Mouse (Mus musculus) forebrain, embryonic 13.5 days (tissue): ENCODE results near the gene Ddx46. TPM values are rescaled to one million over a fixed set of nuclear protein-coding genes. Genes with fewer than 3 reads are reported as not detected.

Experiments
- ATAC-seq: fragments of 200-750 bp; cut with Nextera tagmentation; 2 replicates; pipeline ENCODE4 v1.8.0; 2017
- H3K27ac ChIP-seq: fragments of 300-500 bp; sonication (generic); 2 replicates; pipeline ENCODE4 v1.5.1; 2015; ENCODE audit warnings: inconsistent platforms, mild to moderate bottlenecking, moderate library complexity
- H3K27me3 ChIP-seq: fragments of 300-500 bp; sonication (generic); 2 replicates; pipeline ENCODE4 v1.6.1; 2015; ENCODE audit warnings: mild to moderate bottlenecking, inconsistent platforms
- H3K36me3 ChIP-seq: fragments of 300-500 bp; sonication (generic); 2 replicates; pipeline ENCODE4 v1.6.1; 2015; ENCODE audit warnings: mild to moderate bottlenecking, inconsistent platforms; ENCODE audit not compliant: poor library complexity, severe bottlenecking
- H3K4me1 ChIP-seq: fragments of 300-500 bp; sonication (generic); 2 replicates; pipeline ENCODE4 v1.6.1; 2015; ENCODE audit warnings: inconsistent platforms
- H3K4me2 ChIP-seq: fragments of 300-500 bp; sonication (generic); 2 replicates; pipeline ENCODE4 v1.6.1; 2015; ENCODE audit warnings: inconsistent platforms, mild to moderate bottlenecking, moderate library complexity
- H3K4me3 ChIP-seq: fragments of 300-500 bp; sonication (generic); 2 replicates; pipeline ENCODE4 v1.5.1; 2015; ENCODE audit warnings: mild to moderate bottlenecking, inconsistent platforms
- H3K9ac ChIP-seq: fragments of 300-500 bp; sonication (generic); 2 replicates; pipeline ENCODE4 v1.6.1; 2015; ENCODE audit warnings: mild to moderate bottlenecking, inconsistent platforms
- H3K9me3 ChIP-seq: fragments of 300-500 bp; sonication (generic); replicated peaks from 2 replicates; pipeline ENCODE4 v1.6.1; 2016; ENCODE audit warnings: inconsistent platforms
- WGBS: fragments of 180-500 bp; shearing (Covaris S2); methylation state at CpG from one replicate; pipeline ENCODE4 v1.1.7; 2015; 5-methylcytosine and 5-hydroxymethylcytosine counted together
- polyA plus RNA-seq: library from polyadenylated mRNA; unstranded; fragments of >200 nt; fragmentation: Nextera tagmentation; extraction: Ambion mirVana; gene quantifications from 2 replicates; pipeline ENCODE4 v1.2.1, GENCODE M21; 2015

The Ddx46 gene
- polyA plus RNA-seq, 1 experiment from 2014 or later, result 36.6 TPM

GRCm38 (mm10) chr13:55704301-55704700, 69.5 kb downstream of the Ddx46 start:
- no peaks in the 10 kb centered on the region for H3K9me3 ChIP-seq
- H3K36me3 ChIP-seq, result peaks cover 52% of the 10 kb centered on the region
- H3K4me1 ChIP-seq, result no peaks in the 10 kb centered on the region
- WGBS, result 90% methylated on average over 4 of the region's 4 CpGs
- ATAC-seq, result no peak
- H3K27me3 ChIP-seq, result no peaks in the 10 kb centered on the region
- no peak overlapping the region for H3K27ac ChIP-seq
- H3K9ac ChIP-seq, result no peak overlapping the region
- no peak overlapping the region for H3K4me3 ChIP-seq
- H3K4me2 ChIP-seq, result no peak overlapping the region

GRCm38 (mm10) chr13:55712846-55713245, 78.0 kb downstream of the Ddx46 start:
- Histone ChIP-seq H3K4me1 (peaks cover 22% of the 10 kb centered on the region), H3K36me3 (peaks cover 4% of the 10 kb centered on the region; the same call in 1 of the 2 replicates), H3K27ac (no peak overlapping the region), H3K4me3 (no peak overlapping the region), H3K4me2 (no peak overlapping the region), H3K27me3 (no peaks in the 10 kb centered on the region), H3K9ac (no peak overlapping the region), H3K9me3 (no peaks in the 10 kb centered on the region)
- ATAC-seq, result no peak
- WGBS, result 94% methylated on average over 3 of the region's 3 CpGs

DNA sequence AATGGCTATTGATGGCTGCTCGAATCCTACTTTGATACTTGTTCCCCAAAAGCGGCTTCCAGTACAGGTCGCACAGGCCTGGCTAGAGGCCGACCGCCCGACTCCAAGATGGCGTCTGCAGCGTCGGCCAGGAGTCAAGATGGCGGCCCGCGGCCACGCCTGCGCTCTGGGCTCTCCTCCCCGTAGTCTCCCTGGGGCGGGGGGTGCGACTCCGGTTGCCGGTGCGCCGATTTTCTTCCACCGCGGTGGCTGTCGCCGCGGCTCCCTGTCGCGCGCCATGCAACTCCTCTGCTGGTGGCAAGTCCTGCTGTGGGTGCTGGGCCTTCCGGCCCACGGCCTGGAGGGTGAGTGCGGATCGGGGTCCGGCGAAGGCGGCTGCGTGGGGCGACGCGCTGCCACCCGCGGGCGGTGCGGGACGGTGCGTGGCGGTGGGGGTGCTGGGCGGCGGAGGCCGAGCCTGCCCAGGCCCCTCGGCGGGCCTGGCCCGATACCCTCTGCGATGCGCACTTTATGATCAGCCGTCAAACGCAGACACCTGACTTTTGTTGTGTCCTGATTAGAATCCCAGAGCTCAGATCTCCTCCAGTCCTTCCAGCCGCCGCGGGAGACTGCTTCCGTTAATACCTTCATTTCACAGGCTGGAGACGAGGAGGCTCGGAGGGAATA, 79.8 kb downstream of the Ddx46 start, which contains the start of gene Txndc15:
TSS of gene Txndc15 (plus strand) at position 150 of the 666 bp plus-strand sequence.
- H3K9ac ChIP-seq, result peak within 1 kb of the TSS; percentile 95
- under 1% methylated on average over 63 of the region's 63 CpGs for WGBS
- peak within 1 kb of the TSS; percentile 94 for H3K27ac ChIP-seq
- peaks cover 22% of the 10 kb centered on the region for H3K36me3 ChIP-seq
- peak within 1 kb of the TSS; percentile 76 for H3K4me2 ChIP-seq
- H3K27me3 ChIP-seq, result no peaks in the 10 kb centered on the region
- H3K4me1 ChIP-seq, result peaks cover 24% of the 10 kb centered on the region
- peak within 1 kb of the TSS; percentile 88 for H3K4me3 ChIP-seq
- peak; percentile 96 for ATAC-seq
- H3K9me3 ChIP-seq, result no peaks in the 10 kb centered on the region

GRCm38 (mm10) chr13:55715167-55715512, 80.3 kb downstream of the Ddx46 start:
- Histone ChIP-seq H3K4me3 (peak overlapping the region; percentile 88), H3K27ac (peak overlapping the region; percentile 94), H3K27me3 (no peaks in the 10 kb centered on the region), H3K9me3 (no peaks in the 10 kb centered on the region), H3K9ac (peak overlapping the region; percentile 95), H3K4me1 (peaks cover 24% of the 10 kb centered on the region), H3K36me3 (peaks cover 27% of the 10 kb centered on the region), H3K4me2 (peak overlapping the region; percentile 76)
- 3% methylated on average over 5 of the region's 5 CpGs for WGBS
- ATAC-seq, result peak; percentile 37

DNA sequence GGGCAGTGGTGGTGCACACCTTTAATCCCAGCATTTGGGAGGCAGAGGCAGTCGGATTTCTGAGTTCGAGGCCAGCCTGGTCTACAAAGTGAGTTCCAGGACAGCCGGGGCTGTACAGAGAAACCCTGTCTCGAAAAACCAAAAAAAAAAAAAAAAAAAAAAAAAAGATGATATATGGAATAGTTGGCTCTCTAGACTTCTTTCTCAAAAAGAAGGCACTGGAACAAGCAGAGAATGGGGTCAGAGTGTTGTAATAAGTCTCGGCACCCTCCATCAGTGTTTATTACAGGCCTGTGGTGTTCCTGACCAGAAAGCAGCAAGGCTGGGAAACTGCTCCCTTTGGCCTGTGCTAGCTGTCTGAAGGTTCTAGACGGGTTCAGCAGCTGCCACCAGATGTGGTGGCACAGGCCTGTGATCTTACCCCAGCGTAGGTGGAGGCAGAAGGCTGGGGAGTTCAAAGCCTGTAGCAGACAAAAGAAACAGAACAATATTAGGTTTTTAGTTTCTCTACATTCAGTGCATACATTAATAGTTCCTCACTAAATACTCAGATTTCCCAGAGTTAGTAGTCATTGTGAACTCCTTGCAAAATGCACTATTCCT, 81.2 kb downstream of the Ddx46 start:
- H3K27me3 ChIP-seq, result no peaks in the 10 kb centered on the region
- H3K27ac ChIP-seq, result no peak overlapping the region
- H3K4me1 ChIP-seq, result peaks cover 24% of the 10 kb centered on the region
- H3K4me2 ChIP-seq, result peak overlapping the region; percentile 76
- peaks cover 35% of the 10 kb centered on the region for H3K36me3 ChIP-seq
- H3K4me3 ChIP-seq, result 0 out of 2 replicates have a peak overlapping the region, but pooled peaks have one; percentile 88
- ATAC-seq, result no peak
- WGBS, result 83% methylated on average over 7 of the region's 7 CpGs
- H3K9me3 ChIP-seq, result no peaks in the 10 kb centered on the region
- peak overlapping the region; percentile 95 for H3K9ac ChIP-seq

GRCm38 (mm10) chr13:55721516-55721915, 86.7 kb downstream of the Ddx46 start:
- H3K4me1 ChIP-seq, result peaks cover 13% of the 10 kb centered on the region
- H3K36me3 ChIP-seq, result peaks cover 71% of the 10 kb centered on the region
- no peaks in the 10 kb centered on the region for H3K27me3 ChIP-seq
- ATAC-seq, result no peak
- H3K27ac ChIP-seq, result no peak overlapping the region
- WGBS, result 77% methylated on average over 8 of the region's 8 CpGs
- H3K9ac ChIP-seq, result no peak overlapping the region
- H3K4me3 ChIP-seq, result no peak overlapping the region
- H3K9me3 ChIP-seq, result no peaks in the 10 kb centered on the region
- no peak overlapping the region for H3K4me2 ChIP-seq

GRCm38 (mm10) chr13:55721995-55722394, 87.2 kb downstream of the Ddx46 start:
- H3K27ac ChIP-seq, result no peak overlapping the region
- H3K4me3 ChIP-seq, result no peak overlapping the region
- no peaks in the 10 kb centered on the region for H3K27me3 ChIP-seq
- 91% methylated on average over 2 of the region's 2 CpGs for WGBS
- H3K4me1 ChIP-seq, result peaks cover 8% of the 10 kb centered on the region
- ATAC-seq, result no peak
- peaks cover 71% of the 10 kb centered on the region for H3K36me3 ChIP-seq
- no peak overlapping the region for H3K4me2 ChIP-seq
- no peaks in the 10 kb centered on the region for H3K9me3 ChIP-seq
- H3K9ac ChIP-seq, result no peak overlapping the region

DNA sequence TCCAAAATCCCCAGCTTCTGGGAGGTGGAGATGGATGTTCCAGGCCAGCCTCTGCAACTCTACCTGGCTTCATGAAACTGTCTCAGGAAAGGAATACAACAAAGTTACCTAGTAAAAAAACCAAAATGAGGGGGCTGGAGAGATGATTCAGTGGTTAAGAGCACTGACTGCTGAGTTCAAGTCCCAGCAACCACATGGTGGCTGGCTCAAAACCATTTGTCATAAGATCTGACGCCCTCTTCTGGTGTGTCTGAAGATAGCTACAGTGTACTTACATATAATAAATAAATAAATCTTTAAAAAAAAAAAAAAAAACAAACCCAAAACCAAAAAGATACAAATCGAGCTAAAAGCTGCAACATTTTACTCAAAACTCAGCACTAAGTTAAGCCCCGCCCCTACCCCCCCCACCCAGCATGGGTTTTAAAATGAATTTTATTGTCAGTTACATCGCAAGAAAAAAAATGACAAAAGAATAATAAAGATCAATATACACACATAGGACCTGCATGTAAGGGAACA, 91.8 kb downstream of the Ddx46 start:
- no peaks in the 10 kb centered on the region for H3K27me3 ChIP-seq
- H3K9ac ChIP-seq, result peak overlapping the region; percentile 76
- H3K4me2 ChIP-seq, result peak overlapping the region; percentile 69
- no peaks in the 10 kb centered on the region for H3K4me1 ChIP-seq
- no peak for ATAC-seq
- H3K9me3 ChIP-seq, result no peaks in the 10 kb centered on the region
- peak overlapping the region; percentile 57 for H3K4me3 ChIP-seq
- peaks cover 30% of the 10 kb centered on the region for H3K36me3 ChIP-seq
- peak overlapping the region; percentile 97 for H3K27ac ChIP-seq
- 5% methylated on average over 4 of the region's 4 CpGs for WGBS

DNA sequence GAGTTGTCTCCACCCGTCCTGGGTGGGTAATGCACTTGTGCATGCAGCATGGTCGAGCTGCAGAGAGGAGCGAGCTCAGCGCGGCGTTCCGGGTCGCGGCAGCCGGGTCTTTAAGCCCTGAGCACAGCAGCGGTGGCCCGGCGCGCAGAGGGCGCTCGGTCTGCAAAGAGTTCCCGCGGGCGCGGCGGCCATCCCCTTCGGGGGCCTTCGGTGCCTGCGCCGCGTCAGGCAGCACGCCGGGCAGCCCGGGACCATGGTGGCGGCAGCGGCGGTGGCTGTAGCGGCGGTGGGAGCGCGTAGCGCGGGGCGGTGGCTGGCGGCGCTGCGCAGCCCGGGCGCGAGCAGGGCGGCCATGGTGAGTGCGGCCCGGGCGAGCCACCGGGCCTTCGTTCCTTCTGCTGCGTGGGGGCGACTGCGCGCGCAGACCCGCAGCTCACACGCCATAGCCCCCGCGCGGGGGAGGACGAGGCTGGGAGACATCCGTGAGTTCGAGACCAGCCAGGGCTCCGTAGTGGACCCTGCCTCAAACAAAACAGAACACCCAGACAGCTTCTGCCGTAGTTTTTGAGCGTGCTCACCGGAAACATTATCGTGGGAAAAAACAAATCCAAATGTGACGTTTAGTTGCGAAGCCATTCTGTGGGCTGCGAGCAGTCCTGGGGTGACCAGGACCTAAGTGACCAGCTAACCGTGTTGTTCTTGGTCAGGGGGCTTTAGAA, 92.5 kb downstream of the Ddx46 start, which contains the start of gene Pcbd2:
TSS of gene Pcbd2 (plus strand) at position 249 of the 719 bp plus-strand sequence.
- H3K27ac ChIP-seq, result peak within 1 kb of the TSS; percentile 97
- peak within 1 kb of the TSS; percentile 69 for H3K4me2 ChIP-seq
- H3K27me3 ChIP-seq, result no peaks in the 10 kb centered on the region
- peak; percentile 93 for ATAC-seq
- H3K4me1 ChIP-seq, result no peaks in the 10 kb centered on the region
- peak within 1 kb of the TSS; percentile 76 for H3K9ac ChIP-seq
- H3K4me3 ChIP-seq, result peak within 1 kb of the TSS; percentile 57
- peaks cover 25% of the 10 kb centered on the region for H3K36me3 ChIP-seq
- no peaks in the 10 kb centered on the region for H3K9me3 ChIP-seq
- under 1% methylated on average over 73 of the region's 73 CpGs for WGBS

- Histone ChIP-seq H3K36me3 (peaks cover 22% of the 10 kb centered on the region), H3K4me3 (peak overlapping the region; percentile 57), H3K27ac (peak overlapping the region; percentile 97), H3K4me1 (no peaks in the 10 kb centered on the region), H3K4me2 (peak overlapping the region; percentile 69), H3K27me3 (no peaks in the 10 kb centered on the region), H3K9me3 (no peaks in the 10 kb centered on the region), H3K9ac (peak overlapping the region; percentile 76)
- ATAC-seq, result peak; percentile 75
- 7% methylated on average over 19 of the region's 19 CpGs for WGBS
Measured at GRCm38 (mm10) chr13:55727839-55728238, 93.0 kb downstream of the Ddx46 start.

- H3K4me3 ChIP-seq, result no peak overlapping the region
- WGBS, result 85% methylated on average over 7 of the region's 7 CpGs
- no peak for ATAC-seq
Measured at GRCm38 (mm10) chr13:55730716-55731115, 95.9 kb downstream of the Ddx46 start.

More at GRCm38 (mm10) chr13:55730716-55731115, 95.9 kb downstream of the Ddx46 start:
- no peaks in the 10 kb centered on the region for H3K9me3 ChIP-seq
- H3K36me3 ChIP-seq, result peaks cover under 1% of the 10 kb centered on the region; the same call in 1 of the 2 replicates
- H3K9ac ChIP-seq, result no peak overlapping the region
- no peak overlapping the region for H3K27ac ChIP-seq
- no peaks in the 10 kb centered on the region for H3K27me3 ChIP-seq
- H3K4me1 ChIP-seq, result no peaks in the 10 kb centered on the region
- no peak overlapping the region for H3K4me2 ChIP-seq
